Mouse (Mus musculus): ENCODE data around the gene Hemk1.

DNA sequence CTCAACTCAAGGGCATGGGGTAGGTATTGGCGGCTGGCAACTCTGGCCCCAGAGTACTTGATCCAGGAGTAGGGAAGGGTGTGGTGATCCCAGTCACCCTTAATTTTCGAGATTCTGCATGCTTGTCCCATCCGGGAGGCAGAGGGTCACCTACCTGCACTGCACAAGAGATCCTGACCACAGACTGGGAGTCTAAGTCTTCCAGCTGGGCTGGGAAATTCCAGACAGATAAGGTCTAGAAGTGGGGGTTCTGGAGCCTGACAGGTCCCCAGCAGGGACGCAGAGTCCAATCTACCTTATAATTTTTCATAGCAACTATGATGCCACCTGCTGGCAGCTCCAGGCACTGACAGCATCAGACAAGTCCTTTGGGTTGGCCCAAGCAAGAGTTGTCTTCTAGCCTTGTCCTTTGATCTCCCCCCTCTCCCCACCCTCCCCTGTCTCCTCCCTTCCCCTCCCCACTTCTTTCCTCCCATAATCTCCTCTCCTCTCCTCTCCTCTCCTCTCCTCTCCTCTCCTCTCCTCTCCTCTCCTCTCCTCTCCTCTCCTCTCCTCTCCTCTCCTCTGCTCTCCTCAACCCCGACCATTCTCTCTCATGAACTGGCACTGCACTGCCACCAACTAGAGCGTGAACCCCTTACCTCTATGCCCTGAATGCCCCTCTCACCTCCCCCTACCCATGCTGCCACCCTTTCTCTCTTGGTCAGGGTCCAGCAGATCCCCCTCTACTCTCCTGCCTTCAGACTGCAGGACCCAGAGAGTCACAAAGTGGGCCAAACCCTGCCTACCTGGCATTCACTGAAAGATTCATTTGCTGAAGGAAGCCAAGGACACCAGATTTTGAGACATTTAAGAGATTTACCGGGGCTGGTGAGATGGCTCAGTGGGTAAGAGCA is 18.0 kb upstream of the Hemk1 start:
- peak; percentile 53 for TF ChIP-seq CTCF (conservative IDR thresholded peaks at IDR 0.05; ENCODE audit: low read length)
- TF ChIP-seq POU5F1 (IDR thresholded peaks at IDR 0.05; ENCODE audit: borderline replicate concordance, low read length): no peak
- TF ChIP-seq NANOG (IDR thresholded peaks at IDR 0.05; ENCODE audit: borderline replicate concordance, low read length): no peak

Data from E14TG2a.4 (cell line).